Mouse (Mus musculus) liver, embryonic 14.5 days (tissue): ENCODE results near the gene Ltbp2.

Experiments
- CTCF ChIP-seq: IDR thresholded peaks from 2 replicates; pipeline ENCODE4 v1.5.1; 2016; ENCODE audit warnings: antibody characterized with exemption, low read depth, control low read depth
- EP300 ChIP-seq: IDR thresholded peaks from 2 replicates; pipeline ENCODE4 v1.6.1; 2016; ENCODE audit warnings: antibody characterized with exemption, low read depth

DNA sequence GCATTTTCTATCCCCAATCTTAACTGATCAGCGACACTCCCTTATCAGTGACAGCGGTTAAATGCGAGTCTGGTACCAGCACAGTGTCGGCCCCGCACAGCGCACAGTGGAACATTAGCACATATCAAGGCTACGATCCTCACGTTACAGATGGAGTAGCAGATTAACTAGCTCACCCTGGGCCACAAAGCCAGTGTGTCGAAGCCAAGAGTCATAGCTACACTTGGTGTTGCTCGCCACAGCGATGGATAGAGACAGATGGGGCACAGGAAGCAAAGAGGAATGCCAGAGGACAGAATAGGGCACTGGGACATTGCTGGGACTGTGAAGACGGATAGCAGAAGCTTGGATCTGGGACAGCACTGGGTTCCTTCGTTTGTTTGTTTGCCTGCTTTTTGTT lies 69.0 kb downstream of the Ltbp2 start:
- TF ChIP-seq CTCF, result no peak
- TF ChIP-seq EP300, result no peak
